Mouse (Mus musculus) neural tube, embryonic 14.5 days (tissue): Measurements from ENCODE around the gene Sec61b. TPM values are rescaled to one million over a fixed set of nuclear protein-coding genes. Genes with fewer than 3 reads are reported as not detected.
A peak's percentile ranks its signal among the peaks of the same experiment; 100 is the strongest.

ENCODE experiments used
- ATAC-seq: fragments of 200-750 bp; cut with Nextera tagmentation; 2 replicates; pipeline ENCODE4 v1.8.0; 2017; ENCODE audit warnings: low read depth, mild to moderate bottlenecking, moderate TSS enrichment, moderate library complexity
- H3K27ac ChIP-seq: fragments of 300-500 bp; sonication (generic); 2 replicates; pipeline ENCODE4 v1.5.1; 2014; ENCODE audit warnings: low read depth, mild to moderate bottlenecking, control low read depth, low read length, moderate library complexity, mixed read lengths
- H3K27me3 ChIP-seq: fragments of 300-500 bp; sonication (generic); 2 replicates; pipeline ENCODE4 v1.6.1; 2014; ENCODE audit warnings: low read length; ENCODE audit not compliant: control insufficient read depth, insufficient read depth
- H3K36me3 ChIP-seq: fragments of 300-500 bp; sonication (generic); 2 replicates; pipeline ENCODE4 v1.6.1; 2014; ENCODE audit warnings: low read length, mixed read lengths; ENCODE audit not compliant: control insufficient read depth, insufficient read depth
- H3K4me1 ChIP-seq: fragments of 300-500 bp; sonication (generic); 2 replicates; pipeline ENCODE4 v1.6.1; 2014; ENCODE audit warnings: low read length; ENCODE audit not compliant: control insufficient read depth, insufficient read depth
- H3K4me2 ChIP-seq: fragments of 300-500 bp; sonication (generic); 2 replicates; pipeline ENCODE4 v1.6.1; 2014; ENCODE audit warnings: mild to moderate bottlenecking, low read depth, low read length, control low read depth
- H3K4me3 ChIP-seq: fragments of 300-500 bp; sonication (generic); 2 replicates; pipeline ENCODE4 v1.5.1; 2014; ENCODE audit warnings: low read depth, low read length, control low read depth, mixed read lengths
- H3K9ac ChIP-seq: fragments of 300-500 bp; sonication (generic); replicated peaks from 2 replicates; pipeline ENCODE4 v1.6.1; 2014; ENCODE audit warnings: low read depth, mild to moderate bottlenecking, control low read depth, low read length, mixed read lengths
- H3K9me3 ChIP-seq: fragments of 300-500 bp; sonication (generic); 2 replicates; pipeline ENCODE4 v1.6.1; 2016; ENCODE audit warnings: low read length; ENCODE audit not compliant: control insufficient read depth
- WGBS: fragments of 180-500 bp; shearing (Covaris S2); extraction: QIAGEN DNeasy Blood & Tissue Kit; methylation state at CpG from one replicate; pipeline ENCODE4 v1.1.7; 2014; 5-methylcytosine and 5-hydroxymethylcytosine counted together
- polyA plus RNA-seq: library from polyadenylated mRNA; unstranded; fragments of >200 nt; fragmentation: Nextera tagmentation; extraction: Ambion mirVana; gene quantifications from 2 replicates; pipeline ENCODE4 v1.2.1, GENCODE M21; 2014

The Sec61b gene
- polyA plus RNA-seq, 1 experiment from 2014 or later: 243 TPM

GRCm38 (mm10) chr4:47437365-47438340, 36.8 kb upstream of the Sec61b start:
- no peaks in the 10 kb centered on the region for H3K27me3 ChIP-seq
- peak overlapping the region; percentile 83 for H3K9ac ChIP-seq
- ATAC-seq: peak; percentile 85
- no peaks in the 10 kb centered on the region for H3K36me3 ChIP-seq
- H3K4me2 ChIP-seq: peak overlapping the region; percentile 90
- peaks cover 9% of the 10 kb centered on the region for H3K4me1 ChIP-seq
- peak overlapping the region; percentile 44 for H3K4me3 ChIP-seq
- WGBS: under 1% methylated on average over 33 of the region's 33 CpGs
- peak overlapping the region; percentile 78 for H3K27ac ChIP-seq
- H3K9me3 ChIP-seq: no peaks in the 10 kb centered on the region

GRCm38 (mm10) chr4:47438956-47439355, 35.5 kb upstream of the Sec61b start:
- H3K4me2 ChIP-seq: no peak overlapping the region
- WGBS: 78% methylated on average over 6 of the region's 6 CpGs
- H3K27me3 ChIP-seq: no peaks in the 10 kb centered on the region
- no peaks in the 10 kb centered on the region for H3K9me3 ChIP-seq
- no peak overlapping the region for H3K27ac ChIP-seq
- no peak overlapping the region for H3K4me3 ChIP-seq
- no peak for ATAC-seq
- H3K36me3 ChIP-seq: no peaks in the 10 kb centered on the region
- H3K4me1 ChIP-seq: peaks cover 9% of the 10 kb centered on the region
- H3K9ac ChIP-seq: no peak overlapping the region

- H3K27me3 ChIP-seq: no peaks in the 10 kb centered on the region
- H3K4me2 ChIP-seq: no peak overlapping the region
- H3K36me3 ChIP-seq: no peaks in the 10 kb centered on the region
- no peak overlapping the region for H3K9ac ChIP-seq
- ATAC-seq: no peak
- 79% methylated on average over 11 of the region's 11 CpGs for WGBS
- H3K9me3 ChIP-seq: no peaks in the 10 kb centered on the region
- H3K27ac ChIP-seq: peak overlapping the region; percentile 52
- no peak overlapping the region for H3K4me3 ChIP-seq
- peaks cover 9% of the 10 kb centered on the region for H3K4me1 ChIP-seq
Observed at GRCm38 (mm10) chr4:47440951-47441350, 33.5 kb upstream of the Sec61b start.

- Histone ChIP-seq H3K27me3 (no peaks in the 10 kb centered on the region), H3K36me3 (no peaks in the 10 kb centered on the region), H3K9me3 (no peaks in the 10 kb centered on the region), H3K4me2 (no peak overlapping the region), H3K4me3 (no peak overlapping the region), H3K27ac (no peak overlapping the region), H3K9ac (no peak overlapping the region), H3K4me1 (no peaks in the 10 kb centered on the region)
- no peak for ATAC-seq
- WGBS: 96% methylated on average over 3 of the region's 3 CpGs
Observed at GRCm38 (mm10) chr4:47448526-47448925, 25.9 kb upstream of the Sec61b start.

GRCm38 (mm10) chr4:47449116-47449515, 25.3 kb upstream of the Sec61b start:
- H3K4me3 ChIP-seq: no peak overlapping the region
- no peaks in the 10 kb centered on the region for H3K27me3 ChIP-seq
- no peaks in the 10 kb centered on the region for H3K4me1 ChIP-seq
- no peaks in the 10 kb centered on the region for H3K36me3 ChIP-seq
- WGBS: 44% methylated on average over 5 of the region's 5 CpGs
- H3K9ac ChIP-seq: no peak overlapping the region
- H3K27ac ChIP-seq: no peak overlapping the region
- no peaks in the 10 kb centered on the region for H3K9me3 ChIP-seq
- ATAC-seq: no peak
- H3K4me2 ChIP-seq: no peak overlapping the region

- Histone ChIP-seq H3K36me3 (no peaks in the 10 kb centered on the region), H3K9me3 (no peaks in the 10 kb centered on the region), H3K9ac (no peak overlapping the region), H3K27me3 (no peaks in the 10 kb centered on the region), H3K27ac (no peak overlapping the region), H3K4me1 (no peaks in the 10 kb centered on the region), H3K4me2 (no peak overlapping the region; the same call in 1 of the 2 replicates), H3K4me3 (no peak overlapping the region)
- peak; percentile 44; the same call in 1 of the 2 replicates for ATAC-seq
- 11% methylated on average over 18 of the region's 18 CpGs for WGBS
Observed at GRCm38 (mm10) chr4:47449586-47450522, 24.6 kb upstream of the Sec61b start.

- no peak overlapping the region for H3K4me2 ChIP-seq
- no peak overlapping the region for H3K9ac ChIP-seq
- no peaks in the 10 kb centered on the region for H3K4me1 ChIP-seq
- peaks cover 8% of the 10 kb centered on the region for H3K9me3 ChIP-seq
- no peak overlapping the region for H3K4me3 ChIP-seq
- peaks cover 43% of the 10 kb centered on the region for H3K36me3 ChIP-seq
- H3K27me3 ChIP-seq: no peaks in the 10 kb centered on the region
- no peak overlapping the region for H3K27ac ChIP-seq
- WGBS: 94% methylated on average over 2 of the region's 2 CpGs
- no peak for ATAC-seq
Observed at GRCm38 (mm10) chr4:47467196-47467595, 7.3 kb upstream of the Sec61b start.

GRCm38 (mm10) chr4:47473586-47473967, 881 bp upstream of the Sec61b start:
- Histone ChIP-seq H3K4me3 (peak overlapping the region; percentile 81), H3K4me1 (peaks cover 18% of the 10 kb centered on the region), H3K27ac (peak overlapping the region; percentile 98), H3K36me3 (peaks cover 42% of the 10 kb centered on the region), H3K27me3 (no peaks in the 10 kb centered on the region), H3K9me3 (peaks cover 8% of the 10 kb centered on the region), H3K9ac (peak overlapping the region; percentile 90), H3K4me2 (peak overlapping the region; percentile 60)
- 4% methylated on average over 10 of the region's 14 CpGs for WGBS
- ATAC-seq: peak; percentile 13; the same call in 1 of the 2 replicates
